Mouse (Mus musculus): ENCODE results near the gene Crybb3. TPM values are rescaled to one million over a fixed set of nuclear protein-coding genes. Genes with fewer than 3 reads are reported as not detected.

Gene Crybb3
- polyA plus RNA-seq, 1 experiment from 2014 or later, result 1.8 TPM

GRCm38 (mm10) chr5:113084309-113084708 is 2.9 kb upstream of the Crybb3 start:
- H3K4me2 ChIP-seq, result no peak overlapping the region
- H3K27ac ChIP-seq, result no peak overlapping the region
- no peak for ATAC-seq (ENCODE audit: insufficient number of reproducible peaks, low FRiP score, low TSS enrichment, low read depth)
- no peaks in the 10 kb centered on the region for H3K9me3 ChIP-seq
- 0 out of 2 replicates have a peak, but pooled peaks cover 6% of the 10 kb centered on the region for H3K4me1 ChIP-seq
- no peak overlapping the region for H3K4me3 ChIP-seq
- no peaks in the 10 kb centered on the region for H3K27me3 ChIP-seq
- WGBS, result 77% methylated on average over 2 of the region's 2 CpGs
- H3K36me3 ChIP-seq, result 0 out of 2 replicates have a peak, but pooled peaks cover under 1% of the 10 kb centered on the region
- no peak overlapping the region for H3K9ac ChIP-seq

GRCm38 (mm10) chr5:113082356-113083168 is 1.2 kb upstream of the Crybb3 start:
- H3K9me3 ChIP-seq, result no peaks in the 10 kb centered on the region
- H3K4me1 ChIP-seq, result 0 out of 2 replicates have a peak, but pooled peaks cover 6% of the 10 kb centered on the region
- H3K27me3 ChIP-seq, result no peaks in the 10 kb centered on the region
- H3K4me2 ChIP-seq, result no peak overlapping the region
- peak; percentile 30; the same call in 1 of the 2 replicates for ATAC-seq (ENCODE audit: insufficient number of reproducible peaks, low FRiP score, low TSS enrichment, low read depth)
- no peaks in the 10 kb centered on the region for H3K36me3 ChIP-seq
- no peak overlapping the region; the same call in 1 of the 2 replicates for H3K27ac ChIP-seq
- no peak overlapping the region for H3K4me3 ChIP-seq
- no peak overlapping the region for H3K9ac ChIP-seq
- 55% methylated on average over 19 of the region's 19 CpGs for WGBS

GRCm38 (mm10) chr5:113081020-113081419 is 364 bp downstream of the Crybb3 start:
- 0 out of 2 replicates have a peak, but pooled peaks cover 6% of the 10 kb centered on the region for H3K4me1 ChIP-seq
- 88% methylated on average over 9 of the region's 9 CpGs for WGBS
- H3K9me3 ChIP-seq, result no peaks in the 10 kb centered on the region
- no peak overlapping the region for H3K4me3 ChIP-seq
- no peak for ATAC-seq (ENCODE audit: insufficient number of reproducible peaks, low FRiP score, low TSS enrichment, low read depth)
- H3K27me3 ChIP-seq, result 0 out of 2 replicates have a peak, but pooled peaks cover under 1% of the 10 kb centered on the region
- H3K4me2 ChIP-seq, result no peak overlapping the region
- no peaks in the 10 kb centered on the region; the same call in 1 of the 2 replicates for H3K36me3 ChIP-seq
- no peak overlapping the region for H3K27ac ChIP-seq
- no peak overlapping the region for H3K9ac ChIP-seq

GRCm38 (mm10) chr5:113079783-113080182 is 1.6 kb downstream of the Crybb3 start:
- H3K36me3 ChIP-seq, result no peaks in the 10 kb centered on the region; the same call in 1 of the 2 replicates
- H3K27me3 ChIP-seq, result 0 out of 2 replicates have a peak, but pooled peaks cover 4% of the 10 kb centered on the region
- ATAC-seq (ENCODE audit: insufficient number of reproducible peaks, low FRiP score, low TSS enrichment, low read depth), result no peak
- H3K9me3 ChIP-seq, result no peaks in the 10 kb centered on the region
- no peak overlapping the region for H3K9ac ChIP-seq
- H3K27ac ChIP-seq, result no peak overlapping the region
- peak overlapping the region; percentile 30 for H3K4me2 ChIP-seq
- H3K4me3 ChIP-seq, result no peak overlapping the region
- WGBS, result 26% methylated on average over 21 of the region's 21 CpGs
- 0 out of 2 replicates have a peak, but pooled peaks cover 6% of the 10 kb centered on the region for H3K4me1 ChIP-seq

- Histone ChIP-seq H3K36me3 (no peaks in the 10 kb centered on the region; the same call in 1 of the 2 replicates), H3K9ac (no peak overlapping the region), H3K4me2 (no peak overlapping the region), H3K4me3 (no peak overlapping the region), H3K9me3 (no peaks in the 10 kb centered on the region), H3K4me1 (0 out of 2 replicates have a peak, but pooled peaks cover 6% of the 10 kb centered on the region), H3K27me3 (0 out of 2 replicates have a peak, but pooled peaks cover 4% of the 10 kb centered on the region), H3K27ac (no peak overlapping the region)
- 68% methylated on average over 5 of the region's 5 CpGs for WGBS
- no peak for ATAC-seq (ENCODE audit: insufficient number of reproducible peaks, low FRiP score, low TSS enrichment, low read depth)
Observed at GRCm38 (mm10) chr5:113078686-113079085, 2.7 kb downstream of the Crybb3 start.

- H3K36me3 ChIP-seq, result no peaks in the 10 kb centered on the region
- no peak for ATAC-seq (ENCODE audit: insufficient number of reproducible peaks, low FRiP score, low TSS enrichment, low read depth)
- no peak within 1 kb of the TSS for H3K27ac ChIP-seq
- H3K27me3 ChIP-seq, result no peaks in the 10 kb centered on the region
- H3K9ac ChIP-seq, result no peak within 1 kb of the TSS
- no peak within 1 kb of the TSS for H3K4me3 ChIP-seq
- no peaks in the 10 kb centered on the region for H3K9me3 ChIP-seq
- H3K4me1 ChIP-seq, result no peaks in the 10 kb centered on the region
- no peak within 1 kb of the TSS for H3K4me2 ChIP-seq
Observed at GRCm38 (mm10) chr5:113070017-113070416, 11.4 kb downstream of the Crybb3 start, which contains the start of gene Crybb2. TSS of gene Crybb2 (minus strand) at chr5:113070117.

GRCm38 (mm10) chr5:113054308-113054707 is 27.1 kb downstream of the Crybb3 start:
- Histone ChIP-seq H3K4me2 (no peak overlapping the region), H3K9ac (no peak overlapping the region), H3K27ac (no peak overlapping the region), H3K9me3 (no peaks in the 10 kb centered on the region), H3K36me3 (no peaks in the 10 kb centered on the region), H3K27me3 (0 out of 2 replicates have a peak, but pooled peaks cover 5% of the 10 kb centered on the region), H3K4me1 (no peaks in the 10 kb centered on the region), H3K4me3 (no peak overlapping the region)
- 3% methylated on average over 16 of the region's 16 CpGs for WGBS
- ATAC-seq (ENCODE audit: insufficient number of reproducible peaks, low FRiP score, low TSS enrichment, low read depth), result no peak

GRCm38 (mm10) chr5:113050581-113051185 is 30.7 kb downstream of the Crybb3 start:
- H3K27me3 ChIP-seq, result 0 out of 2 replicates have a peak, but pooled peaks cover 5% of the 10 kb centered on the region
- no peak overlapping the region for H3K9ac ChIP-seq
- ATAC-seq (ENCODE audit: insufficient number of reproducible peaks, low FRiP score, low TSS enrichment, low read depth), result no peak
- no peaks in the 10 kb centered on the region for H3K9me3 ChIP-seq
- H3K4me1 ChIP-seq, result no peaks in the 10 kb centered on the region
- 48% methylated on average over 7 of the region's 7 CpGs for WGBS
- H3K27ac ChIP-seq, result no peak overlapping the region
- no peak overlapping the region for H3K4me3 ChIP-seq
- H3K4me2 ChIP-seq, result no peak overlapping the region
- H3K36me3 ChIP-seq, result no peaks in the 10 kb centered on the region

GRCm38 (mm10) chr5:113049876-113050275 is 31.5 kb downstream of the Crybb3 start:
- Histone ChIP-seq H3K4me2 (no peak overlapping the region), H3K27ac (no peak overlapping the region), H3K36me3 (no peaks in the 10 kb centered on the region), H3K9ac (no peak overlapping the region), H3K27me3 (no peaks in the 10 kb centered on the region), H3K4me3 (no peak overlapping the region), H3K9me3 (no peaks in the 10 kb centered on the region), H3K4me1 (no peaks in the 10 kb centered on the region)
- ATAC-seq (ENCODE audit: insufficient number of reproducible peaks, low FRiP score, low TSS enrichment, low read depth), result no peak

GRCm38 (mm10) chr5:113045511-113046273 is 35.7 kb downstream of the Crybb3 start:
- Histone ChIP-seq H3K4me1 (0 out of 2 replicates have a peak, but pooled peaks cover 9% of the 10 kb centered on the region), H3K9ac (no peak overlapping the region), H3K9me3 (no peaks in the 10 kb centered on the region), H3K27ac (no peak overlapping the region), H3K36me3 (no peaks in the 10 kb centered on the region), H3K4me2 (no peak overlapping the region), H3K4me3 (no peak overlapping the region), H3K27me3 (no peaks in the 10 kb centered on the region)
- ATAC-seq (ENCODE audit: insufficient number of reproducible peaks, low FRiP score, low TSS enrichment, low read depth), result 0 out of 2 replicates have a peak, but pooled peaks have one; percentile 36
- WGBS, result 74% methylated on average over 10 of the region's 10 CpGs

- Histone ChIP-seq H3K4me2 (no peak overlapping the region), H3K4me3 (no peak overlapping the region), H3K9ac (no peak overlapping the region), H3K36me3 (no peaks in the 10 kb centered on the region), H3K9me3 (no peaks in the 10 kb centered on the region), H3K4me1 (0 out of 2 replicates have a peak, but pooled peaks cover 10% of the 10 kb centered on the region), H3K27ac (no peak overlapping the region), H3K27me3 (no peaks in the 10 kb centered on the region)
- 86% methylated on average over 8 of the region's 8 CpGs for WGBS
- no peak for ATAC-seq (ENCODE audit: insufficient number of reproducible peaks, low FRiP score, low TSS enrichment, low read depth)
Observed at GRCm38 (mm10) chr5:113043531-113043930, 37.9 kb downstream of the Crybb3 start.
